Mouse (Mus musculus): ENCODE data around the gene Kctd15.

Gene Kctd15

DNA sequence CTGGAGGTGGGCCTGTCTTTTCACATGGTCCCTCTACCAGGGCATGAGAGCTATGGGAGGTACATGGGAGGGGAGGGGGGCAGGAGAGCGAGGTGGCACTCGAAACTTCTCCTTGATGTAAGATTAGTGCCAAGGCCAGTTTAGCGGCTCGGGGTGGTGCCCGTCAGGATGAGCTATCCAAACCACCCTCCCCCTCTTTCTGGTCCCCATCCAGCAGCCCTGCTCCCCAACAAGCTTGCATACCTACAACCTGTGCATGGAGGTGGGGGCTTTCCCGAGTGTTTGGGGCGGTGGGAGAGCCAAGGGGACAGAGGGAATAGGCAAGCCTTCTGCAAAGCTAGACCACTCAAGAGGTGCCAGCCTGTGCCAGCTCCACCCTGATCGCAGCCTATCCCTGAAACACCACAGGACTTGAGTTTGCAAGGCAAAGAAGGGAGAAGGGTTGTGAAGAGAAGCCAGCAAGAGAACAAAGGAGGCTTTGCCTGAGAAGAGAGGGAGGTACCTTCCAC, 26.8 kb downstream of the Kctd15 start:
- no peak for DNase-seq (ENCODE audit: extremely low spot score, low spot score)

DNA sequence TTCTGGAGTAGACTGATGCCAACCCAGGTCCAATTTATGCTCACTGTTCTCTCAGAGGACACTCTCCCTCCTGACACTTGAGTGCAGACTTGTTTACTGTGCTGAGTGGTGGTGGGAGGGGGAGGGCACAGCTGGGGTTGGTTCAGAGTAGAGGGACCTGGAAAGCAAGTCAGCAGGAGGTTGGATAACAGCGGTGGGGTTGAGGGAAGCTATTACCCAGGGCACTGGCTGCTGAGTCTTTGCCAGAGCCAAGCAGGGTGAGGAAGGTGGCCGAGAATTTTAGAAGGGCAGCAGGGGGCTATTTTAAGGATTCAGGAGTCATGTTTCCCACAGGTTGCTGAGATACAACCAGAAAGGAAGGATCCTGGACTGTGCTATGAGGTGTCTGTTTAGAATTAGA, 36.1 kb downstream of the Kctd15 start:
- no peak for DNase-seq (ENCODE audit: extremely low spot score, low spot score)

DNA sequence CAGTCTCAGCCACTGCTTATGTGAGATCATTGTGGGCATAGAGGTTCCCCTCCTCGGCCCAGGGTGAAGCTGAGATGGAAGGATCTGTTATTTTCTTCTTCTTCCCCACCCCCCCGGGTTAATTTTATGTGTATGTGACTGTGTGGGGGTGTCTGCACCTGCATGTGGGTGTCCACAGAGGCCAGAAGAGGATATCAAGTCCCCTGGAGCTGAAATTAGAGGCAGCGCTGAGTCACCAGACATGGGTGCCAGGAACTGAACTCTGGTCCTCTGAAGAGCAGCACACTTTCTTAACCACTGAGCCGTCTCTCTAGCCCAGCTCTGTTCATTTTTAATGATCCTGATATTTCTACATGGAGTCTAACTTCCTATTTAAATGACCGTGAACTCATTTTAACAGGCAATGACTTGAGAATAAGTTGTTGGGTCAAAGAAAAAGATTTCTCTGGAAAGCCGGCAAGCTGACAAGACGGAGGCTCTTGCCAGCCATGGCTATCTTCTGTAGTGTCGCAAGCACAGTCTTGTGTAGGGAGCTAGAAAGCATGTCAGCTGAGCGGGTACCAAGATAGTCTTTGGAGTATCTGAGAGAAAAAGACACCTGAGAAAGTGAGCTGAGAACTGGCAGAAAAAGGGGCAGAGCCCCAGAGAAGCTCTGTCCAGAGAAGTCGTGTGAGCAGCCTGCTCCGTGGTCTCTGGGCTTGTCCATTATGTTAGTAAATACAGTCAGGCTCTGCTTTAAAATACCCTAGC, 38.2 kb downstream of the Kctd15 start:
- no peak for DNase-seq (ENCODE audit: extremely low spot score, low spot score)

DNA sequence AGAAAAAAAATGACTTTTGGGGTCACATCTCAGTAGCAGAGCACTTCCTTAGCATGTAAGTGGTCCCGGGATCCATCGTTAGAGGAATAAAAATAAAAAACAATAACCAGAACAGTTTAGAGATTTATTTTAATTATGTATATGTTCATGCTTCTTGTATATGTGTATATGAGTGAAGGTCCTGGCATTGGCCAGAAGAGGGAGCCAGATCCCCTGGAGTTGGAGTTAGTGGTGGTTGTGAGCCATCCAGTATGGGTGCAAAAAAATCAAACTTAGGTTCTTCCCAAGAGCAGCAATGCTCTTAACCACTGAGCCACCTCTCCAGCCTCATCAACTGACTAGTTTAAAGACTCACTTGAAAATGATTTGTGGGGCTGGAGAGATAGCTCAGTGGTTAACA, 40.3 kb downstream of the Kctd15 start:
- no peak for DNase-seq (ENCODE audit: extremely low spot score, low spot score)

DNA sequence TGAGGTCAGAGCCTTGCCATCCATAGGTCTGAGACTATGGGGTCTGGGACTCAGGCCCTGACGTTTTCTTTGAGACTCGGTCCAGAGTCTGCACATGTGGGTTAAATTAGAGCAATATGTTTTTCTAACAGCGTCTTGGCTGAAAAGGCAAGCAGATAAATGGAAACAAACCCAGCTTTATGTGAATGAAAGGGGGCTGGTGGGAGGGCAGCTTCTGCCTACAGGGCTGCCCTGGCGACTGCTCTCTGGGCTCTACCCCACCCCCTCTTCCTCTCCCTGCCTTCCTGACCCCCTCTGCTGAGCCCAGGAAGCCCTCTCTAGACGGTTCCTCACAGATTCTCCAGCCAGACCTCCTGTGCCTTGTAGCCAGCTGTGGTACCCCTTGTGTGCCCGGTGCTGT, 46.1 kb downstream of the Kctd15 start:
- peak; percentile 15 for DNase-seq (ENCODE audit: extremely low spot score, low spot score)

DNA sequence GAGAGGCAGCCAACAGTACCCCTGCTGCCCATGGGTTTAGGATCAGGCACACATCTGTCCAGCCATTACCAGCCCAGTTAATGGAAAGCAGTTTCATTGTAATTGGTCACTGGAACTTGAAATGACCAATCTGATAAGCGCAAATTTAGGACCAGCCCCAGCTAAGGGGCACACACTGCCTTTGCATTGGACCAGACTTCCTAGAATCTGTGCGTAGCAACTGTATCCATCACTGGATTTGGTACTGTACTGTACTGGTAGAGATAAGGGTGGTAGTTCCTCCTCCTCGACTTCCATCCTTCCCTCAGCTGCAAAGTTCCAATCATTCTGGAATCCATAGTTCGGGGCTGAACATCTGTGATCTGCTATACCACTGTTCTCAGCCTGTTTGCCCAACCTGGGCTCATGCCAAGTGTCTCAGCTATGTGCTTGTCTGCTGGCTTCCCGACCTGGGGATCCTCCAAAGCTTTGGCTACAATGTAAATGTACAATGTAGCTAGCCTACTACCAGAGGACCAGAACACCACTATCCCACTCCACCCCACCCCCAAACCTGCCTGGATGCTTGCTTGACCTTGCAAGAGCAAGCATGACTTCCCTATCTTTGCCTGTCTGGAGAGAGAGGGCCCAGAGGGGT, 49.1 kb downstream of the Kctd15 start:
- DNase-seq (ENCODE audit: extremely low spot score, low spot score): no peak

DNA sequence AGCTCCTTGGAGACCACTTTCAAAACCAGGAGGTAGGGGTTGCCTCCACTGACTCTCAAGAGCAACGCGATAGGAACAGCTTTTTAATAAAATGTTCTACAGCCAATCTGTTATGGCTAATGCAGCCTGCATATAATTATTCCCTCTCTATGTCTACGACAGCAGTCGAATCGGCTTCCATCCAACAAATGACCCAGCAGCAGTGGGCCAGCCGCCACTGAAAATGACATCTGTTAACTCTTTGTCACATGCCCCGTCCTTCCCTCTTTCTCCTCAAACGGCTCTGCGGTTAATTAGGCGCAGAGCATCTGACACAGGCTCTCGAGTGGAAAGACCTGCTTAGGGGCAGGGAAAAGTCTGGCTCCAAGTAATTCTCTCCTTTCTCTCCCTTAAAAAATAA, 49.8 kb downstream of the Kctd15 start:
- DNase-seq (ENCODE audit: extremely low spot score, low spot score): peak; percentile 39

DNA sequence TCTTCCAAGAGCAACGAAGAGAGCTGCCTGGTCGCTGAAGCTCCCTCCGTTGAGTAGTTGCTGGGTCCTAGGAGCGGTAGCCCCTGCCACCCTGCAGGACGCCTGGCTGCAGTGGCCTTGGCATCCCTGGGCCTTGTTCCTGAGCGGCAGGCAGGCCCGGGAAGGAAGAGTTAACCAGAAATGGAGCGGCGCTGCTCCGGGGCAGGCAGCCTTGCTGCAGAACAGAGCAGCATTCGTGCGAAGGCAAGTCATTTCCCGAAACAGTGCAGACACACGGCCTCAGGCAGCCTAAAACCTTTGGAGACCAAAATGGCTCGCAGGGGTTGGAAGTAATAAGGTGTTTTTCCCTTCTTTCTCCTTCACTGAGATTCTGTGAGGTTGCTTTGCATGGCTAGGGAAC, 50.5 kb downstream of the Kctd15 start:
- DNase-seq (ENCODE audit: extremely low spot score, low spot score): no peak

DNA sequence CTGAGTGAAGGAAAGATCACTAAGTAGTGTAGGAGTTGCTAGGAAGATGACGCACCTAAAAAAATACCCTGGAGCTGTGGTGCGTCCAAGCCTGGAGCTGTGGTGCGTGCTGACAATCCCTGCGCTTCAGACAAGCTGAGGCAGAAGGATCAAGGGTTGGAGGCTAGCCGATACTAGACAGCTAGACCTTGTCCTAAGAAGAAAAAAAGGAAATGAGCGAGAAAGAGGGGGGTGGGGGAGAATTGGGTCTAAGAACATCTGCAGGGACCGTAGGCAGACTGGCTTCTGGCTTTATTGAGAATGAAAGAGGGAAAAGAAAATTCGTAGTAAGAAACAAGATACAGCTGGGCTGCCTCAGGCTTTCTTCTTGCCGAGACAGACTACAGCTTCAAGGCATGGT, 58.0 kb downstream of the Kctd15 start:
- DNase-seq (ENCODE audit: extremely low spot score, low spot score): no peak

DNA sequence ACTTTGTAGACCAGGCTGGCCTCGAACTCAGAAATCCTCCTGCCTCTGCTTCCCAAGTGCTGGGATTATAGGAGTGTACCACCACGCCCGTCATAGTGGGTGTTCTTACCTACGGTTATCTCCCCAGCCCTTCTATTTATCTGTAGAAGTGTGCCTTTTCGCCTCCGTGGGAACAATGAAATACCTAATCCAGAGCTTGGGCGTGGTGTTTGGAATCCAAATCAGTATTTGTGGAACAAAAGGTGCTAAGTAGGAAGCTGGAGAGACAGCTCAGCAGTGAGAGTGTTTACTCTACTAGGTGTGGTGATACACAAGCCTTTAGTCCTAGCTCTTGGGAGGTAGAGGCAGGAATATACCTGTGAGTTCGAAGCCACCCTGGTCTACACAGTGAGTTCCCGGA, 58.5 kb downstream of the Kctd15 start:
- DNase-seq (ENCODE audit: extremely low spot score, low spot score): no peak

DNA sequence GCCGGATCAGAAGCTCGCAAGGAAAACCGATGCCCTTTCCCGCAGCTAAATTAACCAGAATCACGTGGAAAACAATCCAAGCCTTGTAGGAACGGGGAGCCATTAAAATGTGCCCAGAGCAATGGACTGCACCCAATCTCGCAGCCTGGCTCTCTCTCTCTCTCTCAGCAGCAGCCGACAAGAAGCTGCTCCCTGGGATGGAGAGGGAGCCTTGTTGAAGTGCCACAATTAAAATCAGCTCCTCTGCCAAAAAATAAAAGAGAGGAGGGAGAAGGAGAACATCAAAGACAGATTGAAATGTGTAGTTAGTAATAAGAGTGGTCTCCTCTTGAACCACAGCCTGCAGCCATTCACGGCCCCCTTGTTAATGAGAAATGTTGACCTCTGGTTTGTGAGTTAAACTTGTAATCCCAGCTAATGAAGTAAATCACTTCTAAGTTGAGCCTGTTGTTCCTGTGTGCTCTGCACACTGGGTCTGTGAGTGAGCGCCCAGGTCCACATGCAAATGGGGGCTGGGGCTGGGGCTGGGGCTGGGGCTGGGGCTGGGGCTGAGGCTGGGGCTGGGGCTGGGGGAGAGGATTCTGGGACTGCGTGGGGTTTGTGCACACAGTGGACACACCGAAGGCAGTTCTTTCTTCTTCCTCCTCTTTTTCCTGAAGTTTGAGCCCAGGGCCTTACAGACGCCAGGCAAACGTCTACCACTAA, 59.8 kb downstream of the Kctd15 start:
- no peak for DNase-seq (ENCODE audit: extremely low spot score, low spot score)

DNA sequence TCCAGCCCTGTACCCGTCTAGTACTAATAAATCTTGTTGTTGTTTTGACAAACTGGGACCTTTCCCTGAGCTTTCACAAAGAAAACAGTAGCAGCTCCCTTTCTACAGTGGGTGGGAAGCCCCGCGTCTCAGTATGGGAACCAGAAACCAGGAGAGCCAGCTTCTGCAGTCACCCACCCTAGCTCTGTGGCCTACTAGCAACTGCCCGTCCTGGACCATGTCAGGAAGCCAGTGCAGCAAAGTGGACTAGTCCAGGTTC, 61.3 kb downstream of the Kctd15 start:
- DNase-seq (ENCODE audit: extremely low spot score, low spot score): peak; percentile 22

DNA sequence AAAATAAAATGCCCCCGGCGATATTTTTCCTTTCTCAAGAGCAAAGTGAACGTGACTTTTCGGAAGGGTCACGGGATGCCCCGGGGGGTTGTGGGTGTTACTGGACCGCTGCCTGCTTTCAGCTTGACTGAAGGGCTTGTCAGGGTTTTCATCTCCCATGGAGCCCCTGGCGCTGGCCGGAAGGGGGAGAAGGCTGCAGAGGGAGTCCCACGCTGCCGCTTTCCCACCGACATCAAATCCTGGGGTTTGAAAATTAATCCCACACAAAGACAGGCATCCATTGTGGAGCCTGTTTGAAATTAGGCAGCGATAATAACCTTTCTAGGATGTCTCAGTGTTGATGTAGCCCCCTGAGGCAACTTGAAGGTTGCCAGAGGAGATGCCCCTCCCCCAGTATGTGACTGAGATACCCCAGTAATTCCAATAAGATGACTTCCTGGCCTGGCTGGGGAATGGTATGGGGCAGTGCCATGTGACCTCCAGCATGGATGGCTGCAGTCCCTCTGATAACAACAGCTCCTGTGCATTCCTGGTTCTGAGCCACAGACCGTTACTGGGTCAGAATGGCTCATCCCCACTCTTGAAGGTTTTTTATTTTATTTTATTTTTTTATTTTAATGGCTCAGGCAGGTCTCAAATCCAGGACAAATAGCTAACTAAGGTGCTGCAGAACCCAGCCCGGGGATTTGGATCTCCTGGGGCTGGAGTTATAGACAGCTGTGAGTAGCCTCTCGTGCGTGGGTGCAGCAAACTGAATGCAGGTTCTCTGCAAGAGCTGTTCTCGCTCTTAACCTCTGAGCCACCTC, 61.8 kb downstream of the Kctd15 start:
- DNase-seq (ENCODE audit: extremely low spot score, low spot score): peak; percentile 57

DNA sequence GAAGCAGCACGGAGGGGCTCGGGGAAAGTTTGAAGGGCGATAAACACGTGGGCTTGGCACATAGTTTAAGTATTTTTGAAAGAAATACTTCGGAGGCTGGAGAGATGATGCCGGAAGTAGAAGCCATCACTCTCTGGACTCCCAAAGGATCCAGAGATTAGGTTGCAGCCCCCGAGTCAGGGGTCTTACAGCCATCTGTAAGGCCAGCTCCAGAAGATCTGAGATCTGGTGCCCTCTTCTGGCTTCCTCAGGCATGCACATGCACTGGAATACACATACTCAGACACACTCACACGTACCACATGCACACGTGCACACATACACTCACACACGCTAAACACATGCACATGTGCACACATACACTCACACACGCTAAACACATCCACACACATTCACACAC, 65.8 kb downstream of the Kctd15 start:
- DNase-seq (ENCODE audit: extremely low spot score, low spot score): no peak
